Mouse (Mus musculus): Measurements from ENCODE around the gene Pacrg.

GRCm38 (mm10) chr17:10519506-10520155 lies 320.5 kb downstream of the Pacrg start:
- TF ChIP-seq POLR2A (IDR thresholded peaks at IDR 0.05; ENCODE audit: extremely low read depth, insufficient read depth, low read length) (no peak), CTCF (IDR thresholded peaks at IDR 0.05; ENCODE audit: low read depth, low read length) (no peak)

Data from liver, adult 2 months (tissue).